Mouse (Mus musculus): ENCODE results near the gene Otub2. TPM values are rescaled to one million over a fixed set of nuclear protein-coding genes. Genes with fewer than 3 reads are reported as not detected.

Otub2 gene
- total and polyA plus RNA-seq, 3 experiments = 3.1 to 4.1 (median 3.2) TPM

DNA sequence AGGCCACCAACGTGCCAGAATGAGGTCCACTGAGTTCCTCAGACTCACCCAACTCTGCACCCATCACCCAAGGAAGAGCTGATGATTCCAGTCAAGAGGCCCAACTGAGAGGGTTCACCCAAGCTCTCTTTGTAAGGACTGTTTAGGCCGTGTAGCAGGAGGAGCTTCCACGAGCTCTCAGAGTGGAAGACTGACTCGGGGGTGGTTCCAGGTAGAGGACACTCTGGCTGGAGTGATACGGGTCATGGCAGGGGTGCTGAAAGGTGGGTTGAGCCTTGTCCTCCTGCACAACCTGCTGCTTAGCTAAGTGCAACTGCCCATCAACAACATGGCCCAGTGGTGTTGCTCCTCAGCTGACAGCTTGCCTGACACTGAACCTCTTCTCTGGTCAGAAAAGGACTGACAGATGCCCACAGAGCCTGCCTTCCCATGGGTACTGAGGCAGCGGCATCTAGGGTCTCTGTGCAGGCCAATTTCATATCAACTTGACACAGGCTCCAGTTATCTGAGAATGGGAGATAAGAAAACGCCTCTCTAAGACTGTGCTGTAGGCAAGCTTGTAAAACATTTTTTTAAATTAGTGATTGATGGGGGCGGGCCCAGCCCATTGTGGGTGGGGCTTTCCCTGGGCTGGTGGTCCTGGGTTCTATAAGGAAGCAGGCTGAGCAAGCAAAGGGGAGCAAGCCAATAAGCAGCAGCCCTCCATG lies 14.8 kb upstream of the Otub2 start:
- Histone ChIP-seq H3K79me2 (replicated peaks; ENCODE audit: control insufficient read depth, insufficient read depth, low read length) (no peaks in the 10 kb centered on the region), H3K4me3 (no peak overlapping the region), H3K36me3 (ENCODE audit: control insufficient read depth, insufficient read depth, low read length) (no peaks in the 10 kb centered on the region), H3K27ac (no peak overlapping the region), H3K4me1 (ENCODE audit: control insufficient read depth, insufficient read depth, low read length) (no peaks in the 10 kb centered on the region), H3K9ac (ENCODE audit: low read depth, low read length) (no peak overlapping the region), H3K27me3 (ENCODE audit: control insufficient read depth, insufficient read depth, low read length) (no peaks in the 10 kb centered on the region)
- intact Hi-C loops (cut with DNase I) = no loop called here
- WGBS = 53% methylated on average over 8 of the region's 8 CpGs
- TF ChIP-seq CTCF (IDR thresholded peaks at IDR 0.05) (no peak), POLR2A (IDR thresholded peaks at IDR 0.05; ENCODE audit: insufficient read depth, low read depth, low read length) (no peak), EP300 (IDR thresholded peaks at IDR 0.05; ENCODE audit: insufficient read depth, low read depth, low read length) (no peak)
- DNase-seq = no peak

DNA sequence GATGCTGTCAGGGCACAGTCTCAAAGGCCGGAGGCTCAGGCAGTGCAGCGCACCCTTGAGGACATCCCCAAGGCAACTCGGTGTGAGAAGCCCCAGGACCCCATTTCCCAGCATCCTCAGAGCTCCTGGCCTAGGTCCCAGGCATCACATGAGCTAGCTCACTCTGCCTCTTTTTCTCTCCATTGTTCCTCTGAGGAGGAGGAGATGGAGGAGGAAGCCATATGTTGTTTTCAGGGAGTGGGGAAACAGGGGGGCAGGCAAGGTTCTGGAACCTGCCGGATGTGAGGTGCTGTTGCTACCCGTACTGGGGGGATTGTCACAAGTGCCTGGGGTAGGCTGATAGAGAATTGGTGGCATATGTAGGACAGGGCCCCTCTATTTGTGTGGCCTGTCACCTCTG lies 12.4 kb upstream of the Otub2 start:
- H3K4me3 ChIP-seq = no peak overlapping the region
- TF ChIP-seq CTCF (IDR thresholded peaks at IDR 0.05) (no peak), EP300 (IDR thresholded peaks at IDR 0.05; ENCODE audit: insufficient read depth, low read depth, low read length) (no peak), POLR2A (IDR thresholded peaks at IDR 0.05; ENCODE audit: insufficient read depth, low read depth, low read length) (no peak)
- intact Hi-C loops (cut with DNase I) = no loop called here
- H3K9ac ChIP-seq (ENCODE audit: low read depth, low read length) = no peak overlapping the region
- no peak for DNase-seq
- H3K27ac ChIP-seq = no peak overlapping the region
- H3K4me1 ChIP-seq (ENCODE audit: control insufficient read depth, insufficient read depth, low read length) = no peaks in the 10 kb centered on the region
- H3K79me2 ChIP-seq (replicated peaks; ENCODE audit: control insufficient read depth, insufficient read depth, low read length) = no peaks in the 10 kb centered on the region
- no peaks in the 10 kb centered on the region for H3K27me3 ChIP-seq (ENCODE audit: control insufficient read depth, insufficient read depth, low read length)
- 50% methylated on average over 5 of the region's 5 CpGs for WGBS
- no peaks in the 10 kb centered on the region for H3K36me3 ChIP-seq (ENCODE audit: control insufficient read depth, insufficient read depth, low read length)

GRCm38 (mm10) chr12:103376774-103377173 lies 11.7 kb upstream of the Otub2 start:
- WGBS = 47% methylated on average over 4 of the region's 4 CpGs
- intact Hi-C loops (cut with DNase I) = no loop called here
- H3K79me2 ChIP-seq (replicated peaks; ENCODE audit: control insufficient read depth, insufficient read depth, low read length) = no peaks in the 10 kb centered on the region
- no peak overlapping the region for H3K4me3 ChIP-seq
- no peak overlapping the region for H3K27ac ChIP-seq
- no peaks in the 10 kb centered on the region for H3K36me3 ChIP-seq (ENCODE audit: control insufficient read depth, insufficient read depth, low read length)
- no peak for DNase-seq
- TF ChIP-seq POLR2A (IDR thresholded peaks at IDR 0.05; ENCODE audit: insufficient read depth, low read depth, low read length) (no peak), EP300 (IDR thresholded peaks at IDR 0.05; ENCODE audit: insufficient read depth, low read depth, low read length) (no peak), CTCF (IDR thresholded peaks at IDR 0.05) (no peak)
- no peaks in the 10 kb centered on the region for H3K4me1 ChIP-seq (ENCODE audit: control insufficient read depth, insufficient read depth, low read length)
- no peaks in the 10 kb centered on the region for H3K27me3 ChIP-seq (ENCODE audit: control insufficient read depth, insufficient read depth, low read length)
- H3K9ac ChIP-seq (ENCODE audit: low read depth, low read length) = no peak overlapping the region

DNA sequence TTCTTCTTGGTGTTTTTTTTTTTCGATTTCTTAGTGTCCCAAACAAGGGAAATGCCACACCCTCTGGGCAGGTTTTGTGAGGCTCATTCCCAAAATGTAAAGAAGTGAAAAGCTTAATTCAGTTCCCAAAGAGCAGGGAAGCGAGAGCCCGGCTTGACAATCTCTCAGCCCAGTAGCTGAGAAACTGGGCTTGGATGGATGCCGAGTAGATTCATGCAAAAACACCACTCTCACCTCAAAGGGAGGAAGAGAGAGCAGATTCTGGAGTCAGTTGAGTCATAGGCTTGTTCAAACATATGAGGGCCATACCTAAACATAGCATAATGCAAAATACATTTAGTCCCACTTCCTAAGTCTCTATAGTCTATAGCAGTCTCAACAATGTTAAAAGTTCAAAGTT lies 8.3 kb upstream of the Otub2 start:
- 79% methylated on average over 4 of the region's 4 CpGs for WGBS
- Histone ChIP-seq H3K27me3 (ENCODE audit: control insufficient read depth, insufficient read depth, low read length) (no peaks in the 10 kb centered on the region), H3K4me1 (ENCODE audit: control insufficient read depth, insufficient read depth, low read length) (no peaks in the 10 kb centered on the region), H3K4me3 (no peak overlapping the region), H3K9ac (ENCODE audit: low read depth, low read length) (no peak overlapping the region), H3K27ac (no peak overlapping the region), H3K79me2 (replicated peaks; ENCODE audit: control insufficient read depth, insufficient read depth, low read length) (no peaks in the 10 kb centered on the region), H3K36me3 (ENCODE audit: control insufficient read depth, insufficient read depth, low read length) (no peaks in the 10 kb centered on the region)
- TF ChIP-seq CTCF (IDR thresholded peaks at IDR 0.05) = no peak
- TF ChIP-seq EP300 (IDR thresholded peaks at IDR 0.05; ENCODE audit: insufficient read depth, low read depth, low read length) = no peak
- no peak for TF ChIP-seq POLR2A (IDR thresholded peaks at IDR 0.05; ENCODE audit: insufficient read depth, low read depth, low read length)
- intact Hi-C loops (cut with DNase I) = no loop called here
- DNase-seq = no peak

DNA sequence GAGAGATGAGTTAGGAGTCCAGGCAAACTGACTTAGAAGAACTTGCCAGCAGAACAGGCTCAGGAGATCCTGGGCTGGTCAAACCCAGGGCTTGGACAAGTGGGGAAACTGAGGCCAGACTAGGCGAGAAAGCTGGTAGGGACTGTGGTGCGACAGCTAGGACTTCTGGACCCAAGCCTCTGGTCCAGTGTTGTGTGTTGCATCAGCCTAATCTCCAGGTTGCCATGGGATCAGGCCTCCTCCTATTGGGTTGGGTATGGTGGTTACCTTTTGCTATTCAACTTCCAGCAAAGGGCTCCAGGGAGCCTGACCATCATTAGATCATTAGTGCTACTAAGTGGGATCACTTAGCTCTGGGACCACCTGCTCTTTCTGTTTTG lies 856 bp downstream of the Otub2 start:
- no peak for DNase-seq
- Histone ChIP-seq H3K36me3 (ENCODE audit: control insufficient read depth, insufficient read depth, low read length) (no peaks in the 10 kb centered on the region), H3K4me1 (ENCODE audit: control insufficient read depth, insufficient read depth, low read length) (peaks cover 3% of the 10 kb centered on the region), H3K27ac (no peak overlapping the region), H3K79me2 (replicated peaks; ENCODE audit: control insufficient read depth, insufficient read depth, low read length) (no peaks in the 10 kb centered on the region), H3K27me3 (ENCODE audit: control insufficient read depth, insufficient read depth, low read length) (no peaks in the 10 kb centered on the region), H3K4me3 (peak overlapping the region; percentile 92; the same call in 1 of the 2 replicates), H3K9ac (ENCODE audit: low read depth, low read length) (no peak overlapping the region; the same call in 1 of the 2 replicates)
- intact Hi-C loops (cut with DNase I) = loop anchor here (5.0 kb wide), 1 partner anchor 38 kb away; the partner anchor contains the start of gene Ddx24
- WGBS = 68% methylated on average over 2 of the region's 2 CpGs
- TF ChIP-seq EP300 (IDR thresholded peaks at IDR 0.05; ENCODE audit: insufficient read depth, low read depth, low read length) (no peak), POLR2A (IDR thresholded peaks at IDR 0.05; ENCODE audit: insufficient read depth, low read depth, low read length) (no peak), CTCF (IDR thresholded peaks at IDR 0.05) (no peak)

DNA sequence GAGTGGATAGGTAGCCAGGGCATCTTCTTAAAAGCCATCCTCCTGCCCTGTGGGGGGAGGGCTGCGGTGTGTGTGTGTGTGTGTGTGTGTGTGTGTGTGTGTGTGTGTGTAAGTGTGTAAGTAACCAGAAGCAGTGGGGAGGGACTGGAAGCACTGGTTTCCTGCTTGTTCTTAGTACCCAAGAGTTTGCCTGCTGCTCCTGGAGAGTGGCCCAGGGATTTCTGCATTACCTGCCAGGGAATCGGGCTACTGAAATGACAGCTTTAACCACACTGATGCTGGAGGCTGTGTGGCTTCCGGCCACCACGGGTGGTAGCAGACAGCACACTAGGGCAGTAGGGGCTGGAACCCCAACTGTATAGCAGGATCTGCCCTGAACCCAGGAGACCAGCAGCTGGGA lies 1.5 kb downstream of the Otub2 start:
- intact Hi-C loops (cut with DNase I) = loop anchor here (5.0 kb wide), 1 partner anchor 37 kb away; the partner anchor contains the start of gene Ddx24
- no peaks in the 10 kb centered on the region for H3K36me3 ChIP-seq (ENCODE audit: control insufficient read depth, insufficient read depth, low read length)
- DNase-seq = no peak
- no peaks in the 10 kb centered on the region for H3K79me2 ChIP-seq (replicated peaks; ENCODE audit: control insufficient read depth, insufficient read depth, low read length)
- no peak overlapping the region for H3K4me3 ChIP-seq
- H3K4me1 ChIP-seq (ENCODE audit: control insufficient read depth, insufficient read depth, low read length) = peaks cover 3% of the 10 kb centered on the region
- TF ChIP-seq CTCF (IDR thresholded peaks at IDR 0.05) = no peak
- H3K27me3 ChIP-seq (ENCODE audit: control insufficient read depth, insufficient read depth, low read length) = no peaks in the 10 kb centered on the region
- H3K27ac ChIP-seq = no peak overlapping the region
- WGBS = 71% methylated on average over 4 of the region's 4 CpGs
- H3K9ac ChIP-seq (ENCODE audit: low read depth, low read length) = no peak overlapping the region

Data from heart, adult 2 months (tissue).